Mouse (Mus musculus): Measurements from ENCODE around the gene Cabin1.
A peak's percentile ranks its signal among the peaks of the same experiment; 100 is the strongest.

Gene Cabin1

DNA sequence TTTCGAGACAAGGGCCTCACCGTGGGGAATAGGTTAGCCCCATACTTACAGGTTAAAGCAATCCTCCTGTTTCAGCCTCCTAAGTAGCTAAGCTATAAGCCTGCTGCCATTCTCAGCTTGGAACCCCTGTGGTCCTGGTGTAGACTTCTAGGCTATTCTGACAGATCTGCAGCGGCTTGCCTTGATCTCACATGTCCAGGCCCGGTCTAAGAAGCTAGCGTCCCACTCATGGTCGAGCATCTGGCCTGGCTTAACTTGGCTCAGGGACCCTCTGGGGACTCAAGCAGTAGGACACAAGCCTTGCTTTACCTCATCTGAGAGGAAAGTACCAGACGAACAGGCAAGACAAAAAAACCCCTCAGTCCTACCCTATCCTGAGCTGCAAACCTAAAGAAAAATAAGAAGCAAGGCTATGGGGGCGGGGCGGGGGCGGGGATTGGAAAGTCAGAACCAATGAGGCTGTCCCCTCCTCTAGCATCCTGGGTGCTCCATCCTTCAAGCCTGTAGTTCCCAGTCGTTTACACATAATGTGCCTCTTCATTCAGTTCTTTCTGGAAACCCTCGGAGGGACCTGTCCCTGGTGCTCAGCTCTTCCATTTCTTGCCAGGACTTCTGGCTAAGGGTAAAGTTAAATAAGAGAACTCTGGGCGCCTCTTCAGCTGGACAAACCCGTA is 129.0 kb downstream of the Cabin1 start:
- DNase-seq, result no peak

DNA sequence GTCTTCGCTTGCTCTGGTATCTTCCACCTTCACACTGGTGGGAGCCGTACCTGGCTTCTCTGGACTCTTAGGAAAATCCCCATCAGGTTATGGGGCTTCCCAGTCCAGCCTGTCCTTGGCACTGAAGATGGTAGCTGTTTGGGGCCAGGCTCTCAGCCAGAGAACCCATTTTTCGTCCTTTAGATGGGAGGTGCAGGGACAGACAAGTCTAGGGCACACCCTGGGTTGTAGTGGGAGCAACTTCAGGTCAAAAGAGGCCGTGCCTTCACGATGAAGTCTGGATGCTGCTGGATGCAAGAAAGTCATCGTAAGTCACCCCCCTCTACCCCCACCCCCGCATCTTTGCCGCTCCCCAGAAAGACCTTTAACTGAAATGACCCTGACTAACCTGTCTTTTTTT is 129.5 kb downstream of the Cabin1 start:
- no peak for DNase-seq

DNA sequence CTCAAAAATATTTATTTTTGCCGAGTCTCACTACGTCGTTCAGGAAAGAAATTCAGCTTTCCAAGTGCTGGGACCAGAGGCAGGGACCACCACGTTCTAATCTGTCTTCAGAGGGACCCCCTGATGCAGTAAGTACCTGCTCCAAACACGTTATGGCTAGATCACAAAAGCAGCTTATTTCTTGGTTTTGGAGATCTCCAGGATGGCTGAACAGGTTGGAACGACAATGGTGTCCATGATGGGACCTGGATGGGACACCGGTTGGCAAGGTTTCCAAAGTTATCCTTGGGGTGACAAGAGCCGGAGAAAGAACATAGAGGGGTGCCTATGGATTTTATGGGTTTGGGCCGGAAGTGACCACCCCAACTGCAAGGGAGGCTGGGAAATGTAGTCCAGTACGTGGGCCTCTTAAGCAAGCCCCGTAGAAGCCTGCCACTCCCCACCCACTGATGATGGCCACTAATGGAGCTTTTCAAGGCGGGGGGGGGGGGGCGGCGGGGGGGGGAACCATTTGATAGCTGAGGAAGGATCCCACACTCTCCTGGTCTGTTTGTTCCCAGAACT is 130.5 kb downstream of the Cabin1 start:
- DNase-seq, result no peak

DNA sequence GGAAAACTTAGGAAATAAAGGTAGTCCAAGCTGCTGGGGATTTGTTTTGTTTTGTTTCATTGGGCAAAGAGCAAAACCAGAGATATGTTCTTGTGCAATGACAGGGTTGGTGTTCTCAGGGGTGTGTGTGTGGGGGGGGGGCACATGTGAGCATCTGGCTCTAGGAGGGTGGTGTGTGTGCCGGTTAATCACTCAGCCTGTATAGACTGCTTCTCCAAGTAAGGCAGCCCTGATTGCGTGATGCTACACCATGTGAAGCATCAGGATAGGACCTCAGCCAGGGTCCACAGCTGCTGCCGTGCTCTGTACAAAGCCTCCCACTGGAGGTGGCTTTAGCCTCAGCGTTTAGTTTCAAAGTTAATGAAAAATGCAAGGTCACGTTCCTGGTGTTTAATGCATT is 131.1 kb downstream of the Cabin1 start:
- DNase-seq, result no peak

DNA sequence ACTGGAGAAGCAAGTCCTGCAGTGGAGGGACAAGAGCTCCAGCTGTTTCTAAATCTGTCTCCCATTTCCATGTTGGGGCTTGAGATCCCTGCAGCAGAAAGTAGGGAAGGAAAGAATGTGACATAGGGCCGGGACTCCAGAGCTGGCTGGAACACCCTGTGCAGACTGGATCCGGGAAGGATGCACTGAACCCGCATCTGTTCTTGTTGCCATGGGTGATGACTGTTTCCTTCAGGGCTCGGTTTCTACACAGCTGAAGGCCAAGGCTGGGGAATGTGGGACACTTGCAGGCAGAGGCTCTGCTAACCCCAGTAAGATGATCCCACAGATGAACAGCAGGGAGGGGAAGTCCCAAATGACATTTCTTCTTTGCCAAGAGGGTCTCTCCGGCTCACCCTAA is 131.5 kb downstream of the Cabin1 start:
- peak; percentile 29 for DNase-seq

DNA sequence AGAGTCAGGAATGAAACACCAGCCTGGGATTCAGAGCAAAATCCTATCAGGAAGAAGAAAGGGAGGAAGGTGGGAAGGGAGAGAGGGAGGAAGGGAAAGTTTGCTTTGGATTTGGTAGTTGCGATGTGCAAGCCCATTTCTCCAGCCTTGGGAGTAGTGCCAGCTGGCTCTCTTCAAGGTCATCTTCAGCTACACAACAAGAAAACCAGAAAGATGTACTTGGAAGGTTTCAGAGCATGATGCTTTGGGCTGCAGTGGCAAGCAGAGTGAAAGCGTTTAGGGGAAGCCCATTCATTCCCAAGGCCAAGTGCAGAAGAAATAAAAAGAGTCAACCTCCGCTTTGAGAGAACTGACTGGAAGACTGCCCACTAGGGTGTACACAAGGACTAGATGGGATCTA is 136.7 kb downstream of the Cabin1 start:
- DNase-seq, result no peak

DNA sequence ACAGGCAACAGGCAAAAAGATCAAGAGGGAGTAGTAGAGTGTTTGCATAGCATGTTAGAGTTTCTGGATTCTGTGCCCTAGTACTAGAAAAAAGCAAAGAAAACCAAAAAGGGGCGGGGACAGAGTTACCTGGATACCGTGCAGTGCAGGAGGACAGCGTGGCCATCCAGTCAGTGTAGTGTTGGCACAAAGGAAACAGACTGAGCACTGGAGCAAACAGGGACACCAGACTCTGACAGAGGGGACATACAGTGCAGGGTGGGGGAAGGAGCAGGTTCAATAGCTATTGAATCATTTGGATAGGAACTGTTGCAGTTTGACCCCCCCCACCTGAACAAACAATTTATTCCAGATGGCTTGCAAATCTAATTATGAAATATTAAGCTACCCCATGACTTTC is 137.2 kb downstream of the Cabin1 start:
- DNase-seq, result peak; percentile 62

DNA sequence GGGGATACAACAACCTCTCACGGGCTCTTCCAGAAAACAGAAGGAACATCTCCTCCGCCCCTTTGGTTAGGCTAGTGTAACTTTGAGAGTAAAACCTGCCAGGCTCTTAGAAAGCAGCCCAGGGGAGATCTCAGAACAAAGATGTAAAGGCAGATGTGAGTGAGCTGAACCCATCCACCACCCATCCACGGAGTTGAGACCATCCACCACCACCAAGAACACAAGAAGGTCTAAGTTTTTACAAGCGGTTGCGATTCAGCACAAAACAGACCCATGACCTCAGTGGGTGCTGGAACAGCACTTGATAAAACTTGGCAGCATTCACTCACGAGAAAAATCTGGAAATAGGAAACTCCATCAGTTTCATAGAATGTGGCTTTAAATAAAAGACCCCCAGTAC is 138.2 kb downstream of the Cabin1 start:
- DNase-seq, result no peak

DNA sequence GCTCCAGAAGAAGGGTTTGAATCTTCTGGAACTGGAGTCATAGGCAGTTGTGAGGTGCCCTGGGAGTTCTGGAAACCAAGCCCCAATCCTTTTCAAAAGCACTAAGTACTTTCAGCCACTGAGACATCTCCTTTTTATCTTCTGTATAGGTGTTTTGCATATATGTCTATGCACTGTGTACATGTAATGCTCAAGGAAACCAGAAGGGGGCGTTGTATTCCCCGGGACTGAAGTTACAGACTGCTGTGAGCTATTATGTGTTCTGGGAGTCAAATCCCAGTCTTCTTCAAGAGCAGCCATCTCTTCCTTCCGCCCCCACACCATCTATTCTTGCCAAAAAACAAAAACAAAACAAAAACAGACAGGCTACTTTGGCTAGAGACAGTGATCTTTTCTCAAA is 143.3 kb downstream of the Cabin1 start:
- no peak for DNase-seq

DNA sequence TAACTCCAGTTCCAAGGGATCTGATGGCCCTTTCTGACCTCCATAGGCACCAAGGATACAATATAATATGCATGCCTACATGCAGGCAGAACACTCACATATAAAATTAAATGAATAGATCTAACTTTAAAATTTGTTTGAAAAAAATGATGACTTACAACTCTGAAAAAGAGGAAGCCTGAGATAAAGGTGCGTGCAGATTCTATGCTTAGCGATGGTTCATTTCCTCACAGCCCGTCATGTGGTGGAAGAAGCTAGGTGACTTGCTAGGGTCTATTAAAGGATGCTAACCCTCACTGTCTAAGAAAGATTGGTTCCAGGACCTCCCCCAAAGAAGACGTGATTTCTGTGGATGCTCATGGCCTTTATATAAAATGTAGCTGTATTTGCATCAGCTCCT is 148.1 kb downstream of the Cabin1 start:
- DNase-seq, result no peak

DNA sequence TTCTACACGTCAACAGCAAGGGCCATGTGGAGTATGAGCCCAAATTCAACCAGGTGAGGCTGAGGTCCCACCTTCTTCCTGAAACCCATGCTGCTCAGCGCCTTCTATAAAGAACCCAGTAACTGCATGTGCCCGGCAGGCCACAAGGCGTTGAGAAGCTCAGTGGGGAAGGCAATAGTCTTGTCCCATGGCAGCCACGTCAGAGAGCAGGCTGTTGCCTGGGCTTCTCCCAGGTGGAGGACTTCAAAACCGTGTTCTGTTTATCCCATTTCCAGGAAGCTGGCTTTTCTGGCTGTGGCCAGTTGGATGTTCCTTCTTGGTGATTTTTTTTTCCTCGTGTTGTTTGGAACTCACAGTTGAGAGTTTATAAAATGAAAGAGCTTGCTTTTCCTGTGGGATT is 153.7 kb downstream of the Cabin1 start:
- no peak for DNase-seq

DNA sequence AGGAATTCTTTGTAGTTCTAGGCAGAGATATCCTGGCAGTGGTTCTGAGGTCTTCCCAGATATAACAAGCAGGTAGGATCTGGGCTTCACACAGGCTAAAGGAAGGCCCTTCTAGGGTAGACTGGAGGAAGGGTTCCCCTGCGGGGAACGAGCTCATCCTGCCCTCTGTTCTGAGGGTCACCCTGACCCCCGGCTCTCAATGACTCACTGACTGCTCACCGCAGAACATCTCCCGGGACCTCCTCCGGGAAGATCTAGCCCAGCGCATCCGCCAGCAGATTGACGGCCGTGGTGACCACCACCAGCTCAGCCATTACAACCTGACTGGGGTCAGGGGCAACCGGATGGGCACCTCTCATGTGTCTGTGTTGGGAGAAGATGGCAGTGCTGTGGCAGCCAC is 155.2 kb downstream of the Cabin1 start:
- no peak for DNase-seq

DNA sequence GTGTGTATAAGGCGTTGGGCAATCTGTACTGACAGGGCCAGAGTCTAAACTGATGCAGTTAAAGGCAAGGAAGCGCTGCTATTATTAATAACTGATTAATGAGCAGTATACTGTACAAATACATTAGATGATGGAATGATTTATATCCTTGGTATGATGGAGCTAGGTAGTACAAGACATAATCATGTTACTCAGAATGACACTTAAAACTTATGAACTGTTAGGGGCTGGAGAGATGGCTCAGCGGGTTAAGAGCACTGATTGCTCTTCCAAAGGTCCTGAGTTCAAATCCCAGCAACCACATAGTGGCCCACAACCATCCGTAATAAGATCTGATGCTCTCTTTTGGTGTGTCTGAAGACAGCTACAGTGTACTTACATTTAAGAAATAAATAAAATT is 156.9 kb downstream of the Cabin1 start:
- DNase-seq, result no peak

DNA sequence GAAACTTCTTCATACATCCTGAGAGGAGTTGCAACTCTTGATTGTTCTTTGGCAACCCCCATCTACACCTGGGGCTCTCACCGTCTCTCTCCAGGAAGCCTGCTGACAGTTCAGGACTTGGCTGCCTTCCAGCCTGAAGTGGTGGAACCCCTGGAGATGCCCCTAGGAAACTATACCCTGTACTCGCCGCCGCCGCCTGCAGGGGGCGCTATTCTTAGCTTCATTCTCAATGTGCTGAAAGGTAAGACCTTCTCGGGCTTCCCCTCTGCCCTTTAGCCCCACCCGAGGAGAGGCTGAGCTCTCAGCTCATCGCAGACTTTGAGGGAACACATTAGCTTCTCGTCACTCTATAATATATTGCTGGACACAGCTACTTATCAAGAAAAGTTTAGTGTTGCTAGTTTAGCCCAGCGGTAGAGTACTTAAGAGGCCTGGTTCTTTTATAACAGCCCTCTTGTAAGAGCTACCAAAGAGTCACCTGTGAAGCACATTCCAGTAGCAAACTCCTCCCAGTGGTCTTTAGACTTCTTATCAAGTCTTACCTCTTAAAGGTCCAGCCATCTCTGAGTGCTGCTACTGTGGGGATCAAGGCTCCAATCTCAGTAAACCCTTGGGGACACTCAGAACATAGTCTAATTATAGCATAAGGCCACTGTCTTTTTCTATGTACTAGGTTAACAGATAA is 158.8 kb downstream of the Cabin1 start:
- no peak for DNase-seq

DNA sequence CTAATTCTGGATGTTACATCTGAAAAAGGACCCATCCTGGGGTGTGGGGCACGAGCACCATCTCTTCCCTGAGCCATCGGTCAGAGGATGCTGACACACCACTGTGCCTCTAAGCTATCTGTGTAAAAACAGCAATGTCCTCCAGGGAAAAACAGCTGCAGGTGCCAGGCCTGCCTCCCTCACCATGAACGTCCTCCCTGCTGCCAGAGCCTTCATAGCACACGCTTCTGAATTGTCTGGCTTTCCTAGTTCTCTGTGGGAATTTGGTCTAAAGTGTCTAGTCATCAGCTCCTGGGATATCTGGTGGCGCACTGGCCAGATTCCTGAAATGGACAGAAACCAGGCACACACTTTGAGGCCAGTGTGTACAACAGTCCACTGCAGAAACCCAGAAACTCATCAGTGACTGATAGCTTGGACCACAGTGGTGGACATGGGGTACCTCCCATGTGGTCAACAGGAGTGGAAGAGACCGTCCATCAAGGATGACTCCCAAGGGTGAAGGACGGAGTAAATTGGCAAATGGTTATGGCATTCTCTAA is 163.9 kb downstream of the Cabin1 start:
- DNase-seq, result no peak
